Mouse (Mus musculus): ENCODE measurements at regions not wholly inside any gene's neighbourhood (a gene's known extent, or its start where the extent isn't known, plus 50 kb on each side); places are given as distances from the start of the nearest gene placed in this dataset.

DNA sequence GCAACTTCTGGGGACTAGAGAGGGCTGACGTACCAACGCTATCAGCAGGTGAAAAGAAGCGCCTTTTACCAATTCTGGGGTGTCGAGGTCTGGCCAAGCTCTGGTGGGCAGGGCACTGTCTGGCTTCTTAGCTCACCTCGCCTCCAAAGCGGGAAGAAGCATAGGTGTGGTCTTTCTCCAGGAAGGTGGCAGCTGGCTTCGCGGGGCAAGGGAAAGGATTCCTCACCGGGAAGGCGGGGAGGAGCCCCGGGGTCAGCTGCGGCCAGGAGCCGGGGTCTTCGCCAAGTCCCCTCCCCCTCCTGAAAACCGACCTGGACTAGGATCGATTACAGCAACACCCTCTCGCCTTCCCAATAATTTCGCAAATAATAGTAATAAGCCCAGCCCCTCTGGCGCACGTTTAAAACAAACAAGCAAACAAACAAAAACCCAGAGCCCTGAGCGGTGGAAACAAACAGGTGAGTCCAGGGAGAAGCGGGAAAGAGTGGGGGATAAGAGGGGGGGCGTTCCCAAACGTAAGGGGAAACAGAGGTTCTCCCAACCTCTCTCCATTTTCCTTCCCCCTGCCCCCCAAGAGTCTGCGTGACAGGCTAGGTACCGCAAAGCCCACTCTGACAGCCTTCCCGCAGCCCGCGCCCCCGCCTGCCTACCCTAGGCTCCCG lies 63.5 kb upstream of the Ak4 start:
- WGBS: under 1% methylated on average over 31 of the region's 31 CpGs
- H3K9me3 ChIP-seq (replicated peaks): no peaks in the 10 kb centered on the region
- peaks cover 24% of the 10 kb centered on the region for H3K4me1 ChIP-seq
- peak overlapping the region; percentile 93 for H3K27ac ChIP-seq (replicated peaks)
- no peaks in the 10 kb centered on the region for H3K27me3 ChIP-seq
- no peak; the same call in 1 of the 2 replicates for ATAC-seq (ENCODE audit: insufficient number of reproducible peaks, low FRiP score, low TSS enrichment, low read depth)
- peak overlapping the region; percentile 85 for H3K4me3 ChIP-seq (replicated peaks)
- peak overlapping the region; percentile 93 for H3K4me2 ChIP-seq (replicated peaks)
- H3K36me3 ChIP-seq: 0 out of 2 replicates have a peak, but pooled peaks cover under 1% of the 10 kb centered on the region
- peak overlapping the region; percentile 77 for H3K9ac ChIP-seq

GRCm38 (mm10) chr4:101354951-101355350 lies 64.1 kb upstream of the Ak4 start:
- peak overlapping the region; percentile 93 for H3K27ac ChIP-seq (replicated peaks)
- peaks cover 4% of the 10 kb centered on the region; the same call in 1 of the 2 replicates for H3K36me3 ChIP-seq
- H3K9me3 ChIP-seq (replicated peaks): no peaks in the 10 kb centered on the region
- 7% methylated on average over 7 of the region's 7 CpGs for WGBS
- peak overlapping the region; percentile 85 for H3K4me3 ChIP-seq (replicated peaks)
- H3K27me3 ChIP-seq: no peaks in the 10 kb centered on the region
- no peak for ATAC-seq (ENCODE audit: insufficient number of reproducible peaks, low FRiP score, low TSS enrichment, low read depth)
- no peak overlapping the region for H3K9ac ChIP-seq
- H3K4me2 ChIP-seq (replicated peaks): peak overlapping the region; percentile 93
- H3K4me1 ChIP-seq: peaks cover 24% of the 10 kb centered on the region

DNA sequence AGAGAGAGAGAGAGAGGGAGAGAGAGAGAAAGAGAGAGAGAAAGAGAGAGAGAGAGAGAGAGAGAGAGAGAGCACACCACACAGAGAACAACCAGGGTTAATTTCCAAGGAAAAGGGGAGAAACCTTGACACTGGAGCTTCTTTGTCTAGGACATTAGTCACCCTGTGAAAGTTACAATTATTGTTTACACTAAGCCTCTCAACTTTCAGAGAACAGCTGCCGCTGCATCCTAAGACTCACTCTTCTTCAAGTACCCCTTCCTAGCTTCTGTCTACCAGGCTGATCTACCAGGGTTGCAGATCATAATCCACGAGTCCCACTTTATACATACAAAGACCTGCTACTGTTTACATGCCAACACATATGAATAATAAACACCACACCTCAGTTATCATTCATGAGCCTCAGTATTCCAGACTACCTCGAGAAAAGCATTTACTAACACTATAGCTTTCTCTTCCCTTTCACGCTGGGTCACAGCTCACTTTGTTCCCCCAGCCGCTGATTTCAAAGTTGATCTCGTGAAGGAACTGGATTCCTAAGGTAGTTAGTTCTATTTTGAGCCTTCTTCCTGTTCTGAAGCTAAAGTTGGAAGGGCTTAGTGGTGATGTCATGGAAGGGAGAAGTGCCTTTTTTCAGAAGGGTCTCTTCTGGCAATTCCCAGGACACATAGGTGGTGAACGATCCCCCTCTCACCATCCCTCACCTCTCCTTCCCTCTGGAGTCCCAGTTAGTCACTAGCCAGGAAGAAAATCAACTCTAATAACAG lies 64.8 kb upstream of the Ak4 start:
- Histone ChIP-seq H3K27me3 (no peaks in the 10 kb centered on the region), H3K9me3 (replicated peaks) (no peaks in the 10 kb centered on the region), H3K4me1 (peaks cover 24% of the 10 kb centered on the region), H3K4me3 (replicated peaks) (peak overlapping the region; percentile 85), H3K9ac (no peak overlapping the region), H3K4me2 (replicated peaks) (peak overlapping the region; percentile 93), H3K27ac (replicated peaks) (0 out of 2 replicates have a peak overlapping the region, but pooled peaks have one; percentile 93), H3K36me3 (peaks cover 4% of the 10 kb centered on the region; the same call in 1 of the 2 replicates)
- WGBS: 31% methylated on average over 7 of the region's 7 CpGs
- no peak for ATAC-seq (ENCODE audit: insufficient number of reproducible peaks, low FRiP score, low TSS enrichment, low read depth)

DNA sequence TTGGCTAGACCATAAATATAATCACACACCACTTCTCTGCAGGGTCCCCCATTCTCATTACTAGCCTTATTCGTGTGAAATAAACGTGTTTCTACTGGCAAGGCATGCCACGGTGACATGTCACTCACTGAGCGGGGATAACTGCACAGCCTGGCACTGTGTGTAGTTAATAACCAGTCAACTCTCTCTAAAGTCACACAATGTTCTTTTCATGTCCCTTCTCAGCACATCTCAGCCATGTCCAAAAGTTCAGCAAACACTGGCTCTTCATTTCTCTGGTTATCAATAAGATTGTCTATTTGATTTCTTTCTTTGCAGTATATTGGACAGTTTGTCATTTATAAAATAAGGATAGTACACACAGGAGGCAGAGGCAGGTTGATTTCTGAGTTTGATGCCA lies 66.9 kb upstream of the Ak4 start:
- Histone ChIP-seq H3K27ac (replicated peaks) (no peak overlapping the region), H3K27me3 (no peaks in the 10 kb centered on the region), H3K9me3 (replicated peaks) (no peaks in the 10 kb centered on the region), H3K4me3 (replicated peaks) (no peak overlapping the region), H3K4me2 (replicated peaks) (no peak overlapping the region), H3K4me1 (peaks cover 17% of the 10 kb centered on the region), H3K9ac (no peak overlapping the region), H3K36me3 (peaks cover 4% of the 10 kb centered on the region; the same call in 1 of the 2 replicates)
- ATAC-seq (ENCODE audit: insufficient number of reproducible peaks, low FRiP score, low TSS enrichment, low read depth): no peak
- 79% methylated on average over 4 of the region's 4 CpGs for WGBS

DNA sequence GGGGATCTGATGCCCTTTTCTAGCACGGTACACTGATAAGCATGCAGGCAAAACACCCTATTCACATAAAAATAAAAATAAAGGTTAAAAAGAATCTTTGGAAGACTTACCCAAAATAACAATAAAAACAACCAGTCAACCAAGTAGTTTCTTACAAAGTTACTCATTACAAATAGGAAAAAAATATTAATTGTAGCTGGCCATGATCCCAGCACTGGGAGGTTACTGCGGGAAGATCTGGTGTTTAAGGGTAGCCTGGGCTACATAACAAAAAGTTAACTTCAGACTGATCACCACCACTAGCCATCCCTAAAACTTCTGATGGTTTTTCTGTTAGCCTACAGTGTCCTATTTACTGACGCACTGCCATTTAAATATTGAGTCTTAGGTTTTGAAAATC lies 67.4 kb upstream of the Ak4 start:
- no peak overlapping the region for H3K27ac ChIP-seq (replicated peaks)
- H3K27me3 ChIP-seq: no peaks in the 10 kb centered on the region
- 79% methylated on average over 3 of the region's 3 CpGs for WGBS
- no peak for ATAC-seq (ENCODE audit: insufficient number of reproducible peaks, low FRiP score, low TSS enrichment, low read depth)
- peaks cover 5% of the 10 kb centered on the region; the same call in 1 of the 2 replicates for H3K36me3 ChIP-seq
- no peaks in the 10 kb centered on the region for H3K9me3 ChIP-seq (replicated peaks)
- peaks cover 17% of the 10 kb centered on the region for H3K4me1 ChIP-seq
- H3K4me2 ChIP-seq (replicated peaks): no peak overlapping the region
- no peak overlapping the region for H3K9ac ChIP-seq
- H3K4me3 ChIP-seq (replicated peaks): no peak overlapping the region

DNA sequence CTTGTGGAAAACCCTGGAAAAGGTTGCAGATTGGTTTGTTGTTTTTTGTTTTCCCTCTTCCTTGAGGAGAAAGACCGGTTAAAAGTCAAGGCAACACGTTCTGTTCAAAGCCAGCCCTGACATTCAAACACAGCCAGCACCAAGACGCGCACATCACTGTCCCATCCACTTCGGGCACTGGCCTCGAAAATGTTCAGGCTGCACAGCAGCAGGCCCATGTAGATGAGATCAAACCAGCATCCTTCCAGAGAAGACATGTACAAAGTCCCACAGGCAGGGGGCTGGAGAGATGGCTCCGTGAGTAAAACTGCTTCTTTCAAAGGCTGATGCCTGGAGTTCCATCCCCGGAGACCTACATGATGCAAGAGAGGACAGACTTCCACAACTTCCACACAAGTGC lies 68.4 kb upstream of the Ak4 start:
- no peak for ATAC-seq (ENCODE audit: insufficient number of reproducible peaks, low FRiP score, low TSS enrichment, low read depth)
- Histone ChIP-seq H3K36me3 (peaks cover 13% of the 10 kb centered on the region), H3K4me1 (peaks cover 17% of the 10 kb centered on the region), H3K4me2 (replicated peaks) (no peak overlapping the region), H3K9me3 (replicated peaks) (no peaks in the 10 kb centered on the region), H3K4me3 (replicated peaks) (no peak overlapping the region), H3K27ac (replicated peaks) (0 out of 2 replicates have a peak overlapping the region, but pooled peaks have one; percentile 39), H3K9ac (no peak overlapping the region), H3K27me3 (no peaks in the 10 kb centered on the region)
- WGBS: 66% methylated on average over 8 of the region's 8 CpGs

GRCm38 (mm10) chr4:101350222-101350621 lies 68.9 kb upstream of the Ak4 start:
- Histone ChIP-seq H3K27ac (replicated peaks) (0 out of 2 replicates have a peak overlapping the region, but pooled peaks have one; percentile 39), H3K4me3 (replicated peaks) (no peak overlapping the region), H3K4me2 (replicated peaks) (no peak overlapping the region), H3K27me3 (no peaks in the 10 kb centered on the region), H3K9me3 (replicated peaks) (no peaks in the 10 kb centered on the region), H3K4me1 (peaks cover 13% of the 10 kb centered on the region), H3K36me3 (peaks cover 17% of the 10 kb centered on the region), H3K9ac (no peak overlapping the region)
- WGBS: 83% methylated on average over 3 of the region's 3 CpGs
- no peak for ATAC-seq (ENCODE audit: insufficient number of reproducible peaks, low FRiP score, low TSS enrichment, low read depth)

GRCm38 (mm10) chr4:101349413-101349812 lies 69.7 kb upstream of the Ak4 start:
- Histone ChIP-seq H3K9me3 (replicated peaks) (no peaks in the 10 kb centered on the region), H3K9ac (no peak overlapping the region), H3K4me2 (replicated peaks) (no peak overlapping the region), H3K4me3 (replicated peaks) (no peak overlapping the region), H3K4me1 (peaks cover 5% of the 10 kb centered on the region), H3K36me3 (peaks cover 17% of the 10 kb centered on the region), H3K27ac (replicated peaks) (no peak overlapping the region), H3K27me3 (no peaks in the 10 kb centered on the region)
- WGBS: 20% methylated on average over 4 of the region's 4 CpGs
- no peak for ATAC-seq (ENCODE audit: insufficient number of reproducible peaks, low FRiP score, low TSS enrichment, low read depth)

DNA sequence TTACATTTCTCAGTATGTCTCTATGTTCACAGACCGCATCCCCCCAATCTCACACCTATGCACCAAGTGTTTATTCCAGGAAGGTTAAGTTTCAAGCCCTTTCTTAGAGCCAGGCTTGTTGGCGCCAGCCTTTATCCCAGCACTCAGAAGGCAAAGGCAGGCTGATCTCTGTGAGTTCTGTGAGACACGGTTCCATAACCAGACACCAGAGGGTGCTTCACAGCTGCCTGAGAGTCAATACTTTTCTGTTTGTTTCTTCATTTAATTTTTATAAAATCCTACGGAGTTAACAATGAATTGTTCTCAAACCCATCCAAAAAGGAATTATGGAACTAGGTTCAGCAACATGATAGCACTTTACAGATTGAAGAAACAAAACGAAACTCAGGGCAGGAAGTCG lies 71.8 kb upstream of the Ak4 start:
- no peak for ATAC-seq (ENCODE audit: insufficient number of reproducible peaks, low FRiP score, low TSS enrichment, low read depth)
- Histone ChIP-seq H3K9ac (no peak overlapping the region), H3K27me3 (no peaks in the 10 kb centered on the region), H3K4me2 (replicated peaks) (no peak overlapping the region), H3K27ac (replicated peaks) (no peak overlapping the region), H3K4me3 (replicated peaks) (no peak overlapping the region), H3K4me1 (no peaks in the 10 kb centered on the region), H3K9me3 (replicated peaks) (no peaks in the 10 kb centered on the region), H3K36me3 (peaks cover 17% of the 10 kb centered on the region)
- WGBS: 77% methylated on average over 6 of the region's 6 CpGs

GRCm38 (mm10) chr4:101342071-101342762 lies 76.9 kb upstream of the Ak4 start:
- no peak overlapping the region for H3K4me2 ChIP-seq (replicated peaks)
- H3K4me3 ChIP-seq (replicated peaks): no peak overlapping the region
- H3K36me3 ChIP-seq: peaks cover 13% of the 10 kb centered on the region; the same call in 1 of the 2 replicates
- H3K27ac ChIP-seq (replicated peaks): no peak overlapping the region
- 86% methylated on average over 8 of the region's 8 CpGs for WGBS
- H3K4me1 ChIP-seq: no peaks in the 10 kb centered on the region
- H3K9me3 ChIP-seq (replicated peaks): no peaks in the 10 kb centered on the region
- H3K9ac ChIP-seq: no peak overlapping the region
- ATAC-seq (ENCODE audit: insufficient number of reproducible peaks, low FRiP score, low TSS enrichment, low read depth): no peak
- H3K27me3 ChIP-seq: no peaks in the 10 kb centered on the region

DNA sequence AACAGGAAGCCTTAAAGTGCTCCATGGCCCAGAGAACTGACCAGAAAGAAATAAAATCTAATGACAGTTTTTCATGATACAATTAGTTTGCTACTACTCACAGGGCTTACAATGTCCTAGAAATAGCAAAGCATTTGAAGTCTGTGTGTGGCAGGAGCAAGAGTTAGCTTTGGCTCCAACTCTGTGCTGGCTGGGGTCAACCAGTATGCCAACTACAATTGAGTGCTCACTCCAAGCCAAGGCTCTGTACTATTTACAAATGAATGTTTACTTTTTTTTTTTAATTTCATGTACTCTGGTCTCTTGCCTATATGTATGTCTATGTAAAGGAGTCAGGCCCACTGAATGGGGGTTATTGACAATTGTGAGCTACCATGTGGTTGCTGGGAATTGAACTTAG lies 75.7 kb upstream of the Jak1 start:
- Histone ChIP-seq H3K9me3 (replicated peaks) (no peaks in the 10 kb centered on the region), H3K9ac (no peak overlapping the region), H3K4me1 (no peaks in the 10 kb centered on the region), H3K36me3 (peaks cover 4% of the 10 kb centered on the region; the same call in 1 of the 2 replicates), H3K4me2 (replicated peaks) (no peak overlapping the region), H3K4me3 (replicated peaks) (no peak overlapping the region), H3K27ac (replicated peaks) (no peak overlapping the region), H3K27me3 (no peaks in the 10 kb centered on the region)
- ATAC-seq (ENCODE audit: insufficient number of reproducible peaks, low FRiP score, low TSS enrichment, low read depth): no peak
